Mouse (Mus musculus) embryo, embryonic 11 days (tissue): ENCODE results near the gene Crygc.

Experiments
- DNase-seq: peaks from one replicate; pipeline ENCODE4 v3.0.0-alpha.2; 2015

Gene Crygc

GRCm38 (mm10) chr1:65073589-65073988 is at the start of gene Crygc:
TSS of gene Crygc (minus strand) at chr1:65073689.
- peak; percentile 18 for DNase-seq

- no peak for DNase-seq
Measured at GRCm38 (mm10) chr1:65122574-65123372, 49.3 kb upstream of the Crygc start, which contains the start of gene D630023F18Rik. TSS of gene D630023F18Rik (minus strand) at chr1:65123214.

- no peak for DNase-seq
Measured at GRCm38 (mm10) chr1:65119438-65119837, 45.9 kb upstream of the Crygc start, which contains the start of gene Gm28845. TSS of gene Gm28845 (minus strand) at chr1:65119558.

GRCm38 (mm10) chr1:65118150-65118913 is 44.8 kb upstream of the Crygc start:
- no peak for DNase-seq

GRCm38 (mm10) chr1:65113536-65114172 is 40.2 kb upstream of the Crygc start:
- no peak for DNase-seq

GRCm38 (mm10) chr1:65112807-65113196 is 39.3 kb upstream of the Crygc start:
- no peak for DNase-seq

GRCm38 (mm10) chr1:65112031-65112806 is 38.7 kb upstream of the Crygc start:
- peak; percentile 91 for DNase-seq

GRCm38 (mm10) chr1:65109756-65110435 is 36.4 kb upstream of the Crygc start:
- no peak for DNase-seq

- DNase-seq = no peak
Measured at GRCm38 (mm10) chr1:65109196-65109595, 35.7 kb upstream of the Crygc start.

- no peak for DNase-seq
Measured at GRCm38 (mm10) chr1:65107654-65108279, 34.3 kb upstream of the Crygc start.

- no peak for DNase-seq
Measured at GRCm38 (mm10) chr1:65103273-65103672, 29.8 kb upstream of the Crygc start, which contains the start of gene Cryga. TSS of gene Cryga (minus strand) at chr1:65103373.

- DNase-seq = no peak
Measured at GRCm38 (mm10) chr1:65096953-65097352, 23.5 kb upstream of the Crygc start.

GRCm38 (mm10) chr1:65091566-65091965 is 18.1 kb upstream of the Crygc start:
- DNase-seq = no peak

GRCm38 (mm10) chr1:65090370-65090769 is 16.9 kb upstream of the Crygc start:
- DNase-seq = no peak

- no peak for DNase-seq
Measured at GRCm38 (mm10) chr1:65088567-65089356, 15.3 kb upstream of the Crygc start.

GRCm38 (mm10) chr1:65082188-65082587 is 8.7 kb upstream of the Crygc start, which contains the start of gene Crygb:
TSS of gene Crygb (minus strand) at chr1:65082288.
- DNase-seq = no peak

GRCm38 (mm10) chr1:65075607-65076006 is 2.1 kb upstream of the Crygc start:
- DNase-seq = peak; percentile 7

GRCm38 (mm10) chr1:65067842-65068241 is 5.6 kb downstream of the Crygc start:
- DNase-seq = no peak

- DNase-seq = no peak
Measured at GRCm38 (mm10) chr1:65064201-65064600, 9.3 kb downstream of the Crygc start.

GRCm38 (mm10) chr1:65063352-65063751 is 10.1 kb downstream of the Crygc start, which contains the start of gene Crygd:
TSS of gene Crygd (minus strand) at chr1:65063452.
- no peak for DNase-seq
